Mouse (Mus musculus): ENCODE data around the gene 1500009L16Rik.

DNA sequence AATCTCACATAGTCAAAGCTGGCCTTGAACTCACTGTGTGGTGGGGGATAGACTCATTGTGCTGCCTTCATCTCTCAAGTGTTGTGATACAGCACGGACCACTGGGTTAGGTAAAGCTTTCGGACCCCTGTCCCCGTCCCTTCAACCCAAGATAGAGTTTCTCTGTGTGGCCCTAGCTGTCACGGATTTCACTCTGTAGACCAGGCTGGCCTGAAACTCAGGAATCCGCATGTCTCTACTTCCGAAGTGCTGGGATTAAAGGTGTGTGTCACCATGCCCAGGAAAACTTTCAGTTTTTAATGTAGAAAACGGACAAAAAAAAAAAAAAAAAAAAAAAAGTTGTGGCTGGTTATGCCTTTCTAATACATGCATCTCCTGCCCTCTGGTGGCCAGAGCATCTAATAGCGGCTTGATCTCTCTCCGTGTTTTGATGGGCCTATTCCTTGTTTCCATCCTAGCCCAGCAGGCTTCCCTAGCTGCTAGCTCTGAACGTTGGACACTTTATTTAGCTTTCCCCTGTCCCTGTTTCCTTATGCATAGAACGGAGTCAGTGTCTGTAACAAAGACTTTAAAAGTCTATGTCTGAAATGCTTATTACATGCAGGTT is 53.7 kb downstream of the 1500009L16Rik start:
- TF ChIP-seq CTCF (IDR thresholded peaks at IDR 0.05; ENCODE audit: low read depth, low read length) = peak; percentile 50; the same call in 1 of the 2 replicates
- TF ChIP-seq POLR2A (IDR thresholded peaks at IDR 0.05; ENCODE audit: extremely low read depth, insufficient read depth, low read length) = no peak
